Comparison of ENCODE assay signal across 9 mouse cellular contexts in genomic region chr16:17432576-17432975, GRCm38 (mm10). TPM values are rescaled to one million over a fixed set of nuclear protein-coding genes. Genes with fewer than 3 reads are reported as not detected.
A peak's percentile ranks its signal among the peaks of the same experiment; 100 is the strongest.
DNase-seq lines count a peak whose midpoint lies in the region; ATAC-seq and TF ChIP-seq lines count a peak whose summit lies in the region.
"Had no signal": no experiment of that assay in that cellular context is flagged by ENCODE, and none has a peak within 500 bp of the region (broad histone marks: within the 10 kb centered on the region; RNA-seq: fewer than 3 reads in every experiment).

No protein-coding gene starts in this region.

- peak; percentile 33 for DNase-seq in embryonic facial prominence, embryonic 11.5 days (ENCODE audit: low spot score)
- no peak for DNase-seq in embryonic facial prominence, embryonic 10.5 days (ENCODE audit: low spot score)
- no peak for DNase-seq in layer of hippocampus, adult 2 months (ENCODE audit: low spot score in 2 of 2)
- no peak for DNase-seq in layer of hippocampus, adult 9-11 months
- DNase-seq in NIH3T3 (ENCODE audit: low read depth), result peak; percentile 70
- DNase-seq in spleen, adult 12 weeks (ENCODE audit: low spot score), result no peak
- no peak for DNase-seq in cerebellum, adult 2 months
- DNase-seq: cerebellum, postnatal 25 days had no signal

- H3K27me3 ChIP-seq in embryonic facial prominence, embryonic 11.5 days (ENCODE audit: control insufficient read depth, insufficient read depth, low read length), result no peaks in the 10 kb centered on the region
- no peaks in the 10 kb centered on the region for H3K27me3 ChIP-seq in embryonic facial prominence, embryonic 10.5 days (replicated peaks; ENCODE audit: low read depth, poor library complexity, severe bottlenecking)
- no peaks in the 10 kb centered on the region for H3K27me3 ChIP-seq in cerebellum, adult 2 months (ENCODE audit: control insufficient read depth, insufficient read depth, low read length)

- ATAC-seq in embryonic facial prominence, embryonic 11.5 days (replicated peaks; ENCODE audit: insufficient number of reproducible peaks, low FRiP score, low TSS enrichment, low read depth), result no peak
- ATAC-seq in megakaryocyte, adult 5-6 weeks (ENCODE audit: poor library complexity, severe bottlenecking), result peak; percentile 47; the same call in 1 of the 2 replicates

- H3K4me1 ChIP-seq in embryonic facial prominence, embryonic 11.5 days (ENCODE audit: control insufficient read depth, insufficient read depth, low read length), result no peaks in the 10 kb centered on the region
- no peaks in the 10 kb centered on the region for H3K4me1 ChIP-seq in embryonic facial prominence, embryonic 10.5 days
- no peaks in the 10 kb centered on the region for H3K4me1 ChIP-seq in cerebellum, adult 2 months (ENCODE audit: control insufficient read depth, insufficient read depth, low read length)

- H3K36me3 ChIP-seq in embryonic facial prominence, embryonic 11.5 days (replicated peaks; ENCODE audit: control insufficient read depth, insufficient read depth, low read depth, low read length), result no peaks in the 10 kb centered on the region
- H3K36me3 ChIP-seq in embryonic facial prominence, embryonic 10.5 days (replicated peaks), result peaks cover 13% of the 10 kb centered on the region

- no peak overlapping the region for H3K9ac ChIP-seq in embryonic facial prominence, embryonic 11.5 days (replicated peaks; ENCODE audit: low read length)

- TF ChIP-seq POLR2A in cerebellum, adult 2 months (IDR thresholded peaks at IDR 0.05; ENCODE audit: borderline replicate concordance, insufficient read depth, low read length), result no peak

- H3K9me3 ChIP-seq in embryonic facial prominence, embryonic 11.5 days (replicated peaks; ENCODE audit: control insufficient read depth, low read length), result no peaks in the 10 kb centered on the region
- no peaks in the 10 kb centered on the region for H3K9me3 ChIP-seq in embryonic facial prominence, embryonic 10.5 days

- 81% methylated on average over 2 of the region's 2 CpGs for WGBS in embryonic facial prominence, embryonic 11.5 days
- WGBS in embryonic facial prominence, embryonic 10.5 days, result 83% methylated on average over 2 of the region's 2 CpGs
- 83% methylated on average over 2 of the region's 2 CpGs for WGBS in cerebellum, adult 2 months

- no peak overlapping the region for H3K4me3 ChIP-seq in embryonic facial prominence, embryonic 11.5 days (ENCODE audit: low read depth, low read length)
- no peak overlapping the region for H3K4me3 ChIP-seq in embryonic facial prominence, embryonic 10.5 days
- H3K4me3 ChIP-seq in layer of hippocampus, adult 2 months, result no peak overlapping the region
- H3K4me3 ChIP-seq in cerebellum, adult 2 months (replicated peaks; ENCODE audit: insufficient read depth, low read depth, low read length), result no peak overlapping the region

- H3K27ac ChIP-seq in embryonic facial prominence, embryonic 11.5 days (replicated peaks; ENCODE audit: low read depth, low read length), result no peak overlapping the region
- no peak overlapping the region for H3K27ac ChIP-seq in embryonic facial prominence, embryonic 10.5 days (replicated peaks)
- no peak overlapping the region for H3K27ac ChIP-seq in layer of hippocampus, adult 2 months
- H3K27ac ChIP-seq in cerebellum, adult 2 months (ENCODE audit: insufficient read depth, low read length), result no peak overlapping the region

- no peak overlapping the region for H3K4me2 ChIP-seq in embryonic facial prominence, embryonic 11.5 days (ENCODE audit: low read depth, low read length)

- peak; percentile 73 for TF ChIP-seq CTCF in layer of hippocampus, adult 2 months (conservative IDR thresholded peaks at IDR 0.05)
- TF ChIP-seq CTCF in cerebellum, adult 2 months (IDR thresholded peaks at IDR 0.05; ENCODE audit: borderline replicate concordance, insufficient read depth, low read depth, low read length), result no peak

RNA-seq across cellular contexts. Expression of gene Crkl, which starts 19.2 kb away (rescaled TPM):
- polyA plus RNA-seq in embryonic facial prominence, embryonic 11.5 days (2014; fragmentation: Nextera tagmentation; extraction: Ambion mirVana), result 85.1 and 90.1 TPM in 2 replicates
- polyA plus RNA-seq in embryonic facial prominence, embryonic 10.5 days (2016; fragmentation: Nextera tagmentation; extraction: Ambion mirVana), result 70.9 and 73.3 TPM in 2 replicates
- total RNA-seq in layer of hippocampus, adult 2 months (2021), result 10 to 100 TPM; 33.5 to 37.4 TPM
- total RNA-seq in megakaryocyte, adult 5-6 weeks (2015), result 25.4 and 29.5 TPM in 2 replicates
- total RNA-seq in megakaryocyte, adult 5-6 weeks (2017), result 25.9 and 26.5 TPM in 2 replicates
- polyA plus RNA-seq in cerebellum, adult 2 months (2012; rRNA removed), result 37.9 and 41.0 TPM in 2 replicates

RNA-seq across cellular contexts. Expression of gene Pi4ka, which starts 26.5 kb away (rescaled TPM):
- 29.9 and 33.9 TPM in 2 replicates for polyA plus RNA-seq in embryonic facial prominence, embryonic 11.5 days (2014; fragmentation: Nextera tagmentation; extraction: Ambion mirVana)
- polyA plus RNA-seq in embryonic facial prominence, embryonic 10.5 days (2016; fragmentation: Nextera tagmentation; extraction: Ambion mirVana), result 38.0 and 39.0 TPM in 2 replicates
- total RNA-seq in layer of hippocampus, adult 2 months (2021), result 100 to 1,000 TPM; 275 to 301 TPM
- 51.5 and 77.1 TPM in 2 replicates for total RNA-seq in megakaryocyte, adult 5-6 weeks (2015)
- total RNA-seq in megakaryocyte, adult 5-6 weeks (2017), result 34.2 and 44.7 TPM in 2 replicates
- 251 and 265 TPM in 2 replicates for polyA plus RNA-seq in cerebellum, adult 2 months (2012; rRNA removed)

RNA-seq across cellular contexts. Expression of gene Snap29, which starts 26.8 kb away (rescaled TPM):
- 7.0 and 7.2 TPM in 2 replicates for polyA plus RNA-seq in embryonic facial prominence, embryonic 11.5 days (2014; fragmentation: Nextera tagmentation; extraction: Ambion mirVana)
- 9.8 and 11.2 TPM in 2 replicates for polyA plus RNA-seq in embryonic facial prominence, embryonic 10.5 days (2016; fragmentation: Nextera tagmentation; extraction: Ambion mirVana)
- total RNA-seq in layer of hippocampus, adult 2 months (2021), result 10 to 100 TPM; 19.4 to 20.6 TPM
- total RNA-seq in megakaryocyte, adult 5-6 weeks (2015), result 29.6 and 35.1 TPM in 2 replicates
- 36.0 and 38.7 TPM in 2 replicates for total RNA-seq in megakaryocyte, adult 5-6 weeks (2017)
- polyA plus RNA-seq in cerebellum, adult 2 months (2012; rRNA removed), result 9.4 and 10.1 TPM in 2 replicates

RNA-seq across cellular contexts. Expression of gene Aifm3, which starts 56.8 kb away (rescaled TPM):
- polyA plus RNA-seq in embryonic facial prominence, embryonic 11.5 days (2014; fragmentation: Nextera tagmentation; extraction: Ambion mirVana), result 0.77 and 1.2 TPM in 2 replicates
- 0.75 and 1.1 TPM in 2 replicates for polyA plus RNA-seq in embryonic facial prominence, embryonic 10.5 days (2016; fragmentation: Nextera tagmentation; extraction: Ambion mirVana)
- 100 to 1,000 TPM; 112 to 116 TPM for total RNA-seq in layer of hippocampus, adult 2 months (2021)
- total RNA-seq in megakaryocyte, adult 5-6 weeks (2015), result not detected in 2 replicates
- not detected in 2 replicates for total RNA-seq in megakaryocyte, adult 5-6 weeks (2017)
- 472 and 503 TPM in 2 replicates for polyA plus RNA-seq in cerebellum, adult 2 months (2012; rRNA removed)

Comparison
In these comparisons a context has a peak if more than half of its experiments do, and no peak if none do; other contexts are left out.
1. DNase-seq: peak in embryonic facial prominence, embryonic 11.5 days (single experiment) and NIH3T3 (single experiment); none in embryonic facial prominence, embryonic 10.5 days (single experiment), layer of hippocampus, adult 2 months (0 of 2), layer of hippocampus, adult 9-11 months (single experiment), spleen, adult 12 weeks (single experiment) and cerebellum, adult 2 months (0 of 2).